Mouse (Mus musculus) forebrain, postnatal 0 days (tissue): Measurements from ENCODE around the gene Trpt1. TPM values are rescaled to one million over a fixed set of nuclear protein-coding genes. Genes with fewer than 3 reads are reported as not detected.
A peak's percentile ranks its signal among the peaks of the same experiment; 100 is the strongest.

Experiments
- ATAC-seq: fragments of 200-750 bp; cut with Nextera tagmentation; 2 replicates; pipeline ENCODE4 v1.8.0; 2017; ENCODE audit warnings: mild to moderate bottlenecking, moderate library complexity
- DNase-seq: peaks from one replicate; pipeline ENCODE4 v3.0.0-alpha.2; 2015
- H3K27ac ChIP-seq: fragments of 300-500 bp; sonication (generic); 2 replicates; pipeline ENCODE4 v1.5.1; 2014; ENCODE audit warnings: low read depth, mild to moderate bottlenecking, antibody characterized with exemption, low read length, moderate library complexity, mixed read lengths
- H3K27me3 ChIP-seq: fragments of 300-500 bp; sonication (generic); 2 replicates; pipeline ENCODE4 v1.6.1; 2014; ENCODE audit warnings: mild to moderate bottlenecking, low read length, mixed read lengths; ENCODE audit not compliant: insufficient read depth
- H3K36me3 ChIP-seq: fragments of 300-500 bp; sonication (generic); 2 replicates; pipeline ENCODE4 v1.6.1; 2014; ENCODE audit warnings: mild to moderate bottlenecking, moderate library complexity; ENCODE audit not compliant: insufficient read depth
- H3K4me1 ChIP-seq: fragments of 300-500 bp; sonication (generic); 2 replicates; pipeline ENCODE4 v1.6.1; 2014; ENCODE audit warnings: antibody characterized with exemption; ENCODE audit not compliant: insufficient read depth
- H3K4me2 ChIP-seq: fragments of 300-500 bp; sonication (generic); 2 replicates; pipeline ENCODE4 v1.6.1; 2014; ENCODE audit warnings: low read depth, mild to moderate bottlenecking, moderate library complexity
- H3K4me3 ChIP-seq: fragments of 300-500 bp; sonication (generic); 2 replicates; pipeline ENCODE4 v1.5.1; 2014; ENCODE audit warnings: low read depth, low read length, mixed read lengths
- H3K9ac ChIP-seq: fragments of 300-500 bp; sonication (generic); 2 replicates; pipeline ENCODE4 v1.6.1; 2014; ENCODE audit warnings: mild to moderate bottlenecking
- H3K9me3 ChIP-seq: fragments of 300-500 bp; sonication (generic); 2 replicates; pipeline ENCODE4 v1.6.1; 2016; ENCODE audit warnings: low read length
- CTCF ChIP-seq: sonication (generic); IDR thresholded peaks from 2 replicates; pipeline ENCODE4 v1.5.1; 2016; ENCODE audit warnings: antibody characterized with exemption, control low read depth, low read depth
- WGBS: fragments of 180-500 bp; shearing (Covaris S2); extraction: QIAGEN DNeasy Blood & Tissue Kit; methylation state at CpG from one replicate; pipeline ENCODE4 v1.1.7; 2014; 5-methylcytosine and 5-hydroxymethylcytosine counted together
- polyA plus RNA-seq: library from polyadenylated mRNA; unstranded; fragments of >200 nt; fragmentation: Nextera tagmentation; extraction: Ambion mirVana; gene quantifications from 2 replicates; pipeline ENCODE4 v1.2.1, GENCODE M21; 2015
- total RNA-seq: library from RNA; depleted of rRNA; stranded (reverse); fragments of >200 nt; gene quantifications from 2 replicates; pipeline ENCODE4 v1.2.3, GENCODE M21; 2014; rRNA removed

The Trpt1 gene
- total RNA-seq (16.2 and 16.3 TPM in 2 replicates), polyA plus RNA-seq (18.2 and 18.7 TPM in 2 replicates)

DNA sequence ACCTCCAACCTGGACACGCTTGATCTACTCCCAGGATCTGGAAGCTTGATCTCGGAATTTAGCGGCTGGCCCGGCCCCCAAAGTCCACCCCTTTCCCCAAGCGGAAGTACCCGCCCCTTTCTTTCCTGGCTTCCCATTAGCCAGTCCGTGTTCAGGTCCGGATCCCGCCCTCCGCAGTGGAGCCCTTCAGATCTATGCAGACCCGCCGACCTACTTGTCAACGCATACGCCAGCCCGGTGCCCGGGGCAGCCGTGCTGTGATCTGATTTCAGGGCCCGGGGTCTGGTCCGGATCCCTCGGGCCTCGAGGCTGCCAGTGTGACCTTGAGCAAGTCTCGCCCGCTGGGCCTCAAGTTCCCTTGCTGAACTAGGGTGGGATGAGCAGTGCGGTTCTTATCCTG lies at the start of gene Trpt1, which contains the start of gene Nudt22:
TSS of gene Trpt1 (plus strand) at position 126 of the 400 bp plus-strand sequence.
TSS of gene Nudt22 (minus strand) at position 112 of the 400 bp plus-strand sequence.
- peak within 1 kb of the TSS; percentile 54 for H3K4me3 ChIP-seq
- ATAC-seq (peak; percentile 68), DNase-seq (peak; percentile 73)
- H3K9me3 ChIP-seq: no peaks in the 10 kb centered on the region
- peaks cover 18% of the 10 kb centered on the region for H3K4me1 ChIP-seq
- H3K36me3 ChIP-seq: peaks cover 19% of the 10 kb centered on the region; the same call in 1 of the 2 replicates
- TF ChIP-seq CTCF: no peak
- H3K9ac ChIP-seq: peak within 1 kb of the TSS; percentile 53
- H3K4me2 ChIP-seq: peak within 1 kb of the TSS; percentile 70
- H3K27ac ChIP-seq: peak within 1 kb of the TSS; percentile 43; the same call in 1 of the 2 replicates
- no peaks in the 10 kb centered on the region for H3K27me3 ChIP-seq
- WGBS: 1% methylated on average over 24 of the region's 24 CpGs

DNA sequence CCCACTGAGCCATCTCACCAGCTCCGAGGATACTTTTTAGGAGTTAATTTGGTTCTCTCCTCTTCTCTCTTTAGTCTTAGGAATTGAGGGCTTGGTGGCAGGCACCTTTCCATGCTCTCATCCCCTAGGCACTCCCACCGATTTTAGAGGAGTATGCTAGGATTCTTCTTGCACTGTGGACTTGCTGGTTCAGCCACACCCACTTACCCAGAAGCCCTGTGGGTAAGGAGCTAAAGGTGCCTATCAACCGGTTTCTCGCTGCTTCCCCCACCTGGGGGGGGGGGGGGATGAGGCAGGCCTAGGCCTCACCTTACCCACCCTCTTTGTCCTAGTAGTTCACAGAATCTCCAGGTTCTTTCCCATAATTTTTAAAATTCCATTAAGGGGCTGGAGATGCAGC lies 48.2 kb upstream of the Trpt1 start:
- no peak for TF ChIP-seq CTCF
- Histone ChIP-seq H3K4me2 (no peak overlapping the region), H3K4me3 (no peak overlapping the region), H3K27me3 (no peaks in the 10 kb centered on the region), H3K9me3 (no peaks in the 10 kb centered on the region), H3K9ac (no peak overlapping the region), H3K4me1 (peaks cover 11% of the 10 kb centered on the region), H3K36me3 (peaks cover 14% of the 10 kb centered on the region; the same call in 1 of the 2 replicates), H3K27ac (no peak overlapping the region)
- WGBS: 54% methylated on average over 4 of the region's 4 CpGs
- DNase-seq (no peak), ATAC-seq (no peak)

DNA sequence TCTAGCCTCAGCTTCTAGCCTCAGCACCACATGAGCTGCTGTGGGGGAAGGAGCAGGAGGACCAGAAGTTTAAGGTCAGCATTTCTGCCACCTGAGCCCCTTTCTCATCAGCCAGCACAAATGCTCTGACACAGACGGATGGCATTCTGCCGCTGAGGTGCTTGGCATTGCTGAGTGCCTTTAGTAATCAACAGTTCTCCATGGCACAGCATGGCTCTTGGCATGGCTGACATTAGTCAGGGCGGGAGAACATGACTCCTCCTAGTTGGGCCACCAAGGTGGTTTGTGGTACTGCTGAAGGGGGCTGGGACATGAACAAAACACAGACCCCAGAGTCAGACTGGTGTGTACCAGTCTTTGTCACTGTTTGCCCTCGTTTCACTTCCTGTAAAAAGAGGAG lies 47.7 kb upstream of the Trpt1 start:
- no peaks in the 10 kb centered on the region for H3K9me3 ChIP-seq
- no peak overlapping the region for H3K4me3 ChIP-seq
- no peaks in the 10 kb centered on the region for H3K27me3 ChIP-seq
- no peak overlapping the region for H3K9ac ChIP-seq
- DNase-seq: no peak
- TF ChIP-seq CTCF: no peak
- H3K27ac ChIP-seq: no peak overlapping the region
- no peak overlapping the region for H3K4me2 ChIP-seq
- H3K36me3 ChIP-seq: peaks cover 14% of the 10 kb centered on the region; the same call in 1 of the 2 replicates
- peaks cover 12% of the 10 kb centered on the region for H3K4me1 ChIP-seq
- WGBS: 75% methylated on average over 4 of the region's 4 CpGs
- ATAC-seq: no peak

GRCm38 (mm10) chr19:6949532-6949931 lies 46.4 kb upstream of the Trpt1 start:
- Histone ChIP-seq H3K4me1 (peaks cover 12% of the 10 kb centered on the region; the same call in 1 of the 2 replicates), H3K9ac (no peak overlapping the region), H3K27me3 (no peaks in the 10 kb centered on the region), H3K4me2 (no peak overlapping the region), H3K27ac (no peak overlapping the region), H3K36me3 (peaks cover 14% of the 10 kb centered on the region; the same call in 1 of the 2 replicates), H3K9me3 (no peaks in the 10 kb centered on the region), H3K4me3 (no peak overlapping the region)
- 94% methylated on average over 5 of the region's 5 CpGs for WGBS
- DNase-seq: no peak
- TF ChIP-seq CTCF: no peak
- no peak for ATAC-seq

GRCm38 (mm10) chr19:6949951-6950350 lies 46.0 kb upstream of the Trpt1 start:
- Histone ChIP-seq H3K4me2 (peak overlapping the region; percentile 92), H3K4me1 (peaks cover 12% of the 10 kb centered on the region; the same call in 1 of the 2 replicates), H3K27ac (no peak overlapping the region), H3K9me3 (no peaks in the 10 kb centered on the region), H3K4me3 (peak overlapping the region; percentile 46), H3K9ac (peak overlapping the region; percentile 62; the same call in 1 of the 2 replicates), H3K27me3 (no peaks in the 10 kb centered on the region), H3K36me3 (peaks cover 14% of the 10 kb centered on the region; the same call in 1 of the 2 replicates)
- ATAC-seq (no peak), DNase-seq (no peak)
- TF ChIP-seq CTCF: no peak
- 57% methylated on average over 5 of the region's 5 CpGs for WGBS

DNA sequence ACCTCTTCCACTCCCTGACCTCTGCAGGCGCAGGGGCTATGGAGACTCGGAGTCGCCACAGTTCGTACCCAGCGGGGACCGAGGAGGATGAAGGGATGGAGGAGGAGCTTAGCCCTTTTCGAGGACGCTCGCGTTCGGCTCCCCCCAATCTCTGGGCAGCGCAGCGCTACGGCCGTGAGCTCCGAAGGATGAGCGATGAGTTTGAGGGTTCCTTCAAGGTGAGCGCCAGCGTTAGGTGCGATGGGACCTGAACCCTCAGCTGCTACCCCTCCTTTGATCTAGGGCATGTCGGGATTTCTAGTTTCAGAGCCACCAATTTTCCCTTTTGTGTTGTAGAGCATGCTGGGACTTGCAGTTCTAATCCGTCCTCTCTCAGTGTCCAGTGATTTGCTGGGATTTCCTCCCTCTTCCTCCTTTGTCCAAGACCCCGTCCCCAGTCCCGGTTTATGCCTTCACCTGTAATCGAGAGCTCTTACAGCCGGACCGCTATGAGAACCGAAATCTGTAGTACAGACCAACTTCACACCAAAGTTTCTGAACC lies 45.2 kb upstream of the Trpt1 start:
- peak overlapping the region; percentile 46 for H3K4me3 ChIP-seq
- H3K9ac ChIP-seq: peak overlapping the region; percentile 62
- no peaks in the 10 kb centered on the region for H3K27me3 ChIP-seq
- WGBS: 2% methylated on average over 28 of the region's 28 CpGs
- ATAC-seq (peak; percentile 60), DNase-seq (peak; percentile 78)
- peaks cover 14% of the 10 kb centered on the region; the same call in 1 of the 2 replicates for H3K36me3 ChIP-seq
- H3K4me2 ChIP-seq: peak overlapping the region; percentile 92
- no peaks in the 10 kb centered on the region for H3K9me3 ChIP-seq
- H3K27ac ChIP-seq: peak overlapping the region; percentile 79
- peaks cover 12% of the 10 kb centered on the region; the same call in 1 of the 2 replicates for H3K4me1 ChIP-seq
- TF ChIP-seq CTCF: no peak

- DNase-seq (peak; percentile 94), ATAC-seq (peak; percentile 92)
- Histone ChIP-seq H3K36me3 (peaks cover 7% of the 10 kb centered on the region; the same call in 1 of the 2 replicates), H3K9me3 (no peaks in the 10 kb centered on the region), H3K27me3 (no peaks in the 10 kb centered on the region), H3K4me3 (peak overlapping the region; percentile 46), H3K4me1 (peaks cover 12% of the 10 kb centered on the region; the same call in 1 of the 2 replicates), H3K27ac (peak overlapping the region; percentile 79), H3K4me2 (peak overlapping the region; percentile 92), H3K9ac (peak overlapping the region; percentile 62)
- WGBS: under 1% methylated on average over 35 of the region's 35 CpGs
- no peak; the same call in 1 of the 2 replicates for TF ChIP-seq CTCF
Observed at GRCm38 (mm10) chr19:6951381-6951968, 44.5 kb upstream of the Trpt1 start.
